ENCODE assay signal across 7 mouse cellular contexts in the genomic region with DNA sequence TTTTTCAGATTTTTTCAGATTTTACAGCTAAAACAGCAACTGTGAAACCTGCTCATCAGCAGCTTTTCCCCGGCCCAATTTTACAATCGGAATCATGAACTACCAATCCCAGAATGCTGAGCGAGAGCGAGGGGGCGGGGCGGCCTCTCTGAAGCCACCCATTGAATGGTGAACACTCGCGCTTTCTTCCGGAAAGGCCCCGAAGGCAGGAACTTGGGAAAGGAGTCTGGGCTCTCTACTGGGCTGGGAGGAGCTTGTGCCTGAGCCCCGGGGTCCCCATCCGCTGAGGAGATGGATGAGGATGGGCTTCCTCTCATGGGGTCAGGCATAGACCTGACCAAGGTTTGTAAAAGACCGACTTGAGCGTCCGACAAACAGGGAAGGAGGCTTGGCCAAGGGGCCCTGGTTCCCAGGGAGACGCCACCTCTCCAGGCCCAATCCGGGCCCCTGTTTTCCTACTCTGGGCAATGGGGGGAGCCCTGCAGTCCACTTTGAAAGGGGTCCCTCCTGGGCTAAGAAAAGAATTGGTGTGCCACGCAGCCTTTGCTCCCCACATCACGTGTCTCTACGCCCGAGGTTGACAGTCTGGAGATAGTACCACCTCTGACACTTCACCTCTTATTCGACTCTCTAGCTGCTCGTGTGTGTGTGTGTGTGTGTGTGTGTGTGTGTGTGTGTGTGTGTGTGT. TPM values are rescaled to one million over a fixed set of nuclear protein-coding genes. Genes with fewer than 3 reads are reported as not detected.
DNase-seq lines count a peak whose midpoint lies in the region; ATAC-seq and TF ChIP-seq lines count a peak whose summit lies in the region.

Gene Washc3, plus strand, starts transcription at position 143 of the 688 bp plus-strand sequence.

- ATAC-seq in intestine, postnatal 0 days = peak; percentile 99
- peak; percentile 99 for ATAC-seq in midbrain, embryonic 12.5 days (ENCODE audit: low FRiP score, low read depth)

- H3K4me3 ChIP-seq in embryonic facial prominence, embryonic 10.5 days = peak within 1 kb of the TSS; percentile 74
- peak within 1 kb of the TSS; percentile 64 for H3K4me3 ChIP-seq in intestine, postnatal 0 days (ENCODE audit: low read depth, low read length)
- H3K4me3 ChIP-seq in midbrain, embryonic 12.5 days = peak within 1 kb of the TSS; percentile 65
- H3K4me3 ChIP-seq in small intestine, adult 2 months (ENCODE audit: low read depth, low read length) = peak within 1 kb of the TSS; percentile 87

- H3K4me2 ChIP-seq in intestine, postnatal 0 days (replicated peaks; ENCODE audit: low read depth) = peak within 1 kb of the TSS; percentile 72
- H3K4me2 ChIP-seq in midbrain, embryonic 12.5 days (replicated peaks) = peak within 1 kb of the TSS; percentile 65

- peaks cover 9% of the 10 kb centered on the region for H3K4me1 ChIP-seq in embryonic facial prominence, embryonic 10.5 days
- H3K4me1 ChIP-seq in intestine, postnatal 0 days (replicated peaks; ENCODE audit: control insufficient read depth, insufficient read depth, low read length) = no peaks in the 10 kb centered on the region; the same call in 1 of the 2 replicates
- peaks cover 8% of the 10 kb centered on the region for H3K4me1 ChIP-seq in midbrain, embryonic 12.5 days
- peaks cover 6% of the 10 kb centered on the region; the same call in 1 of the 2 replicates for H3K4me1 ChIP-seq in small intestine, adult 2 months (ENCODE audit: control insufficient read depth, insufficient read depth, insufficient read length, low read length)

- DNase-seq in adrenal gland, postnatal 10 days = peak; percentile 94
- DNase-seq in embryonic facial prominence, embryonic 10.5 days (ENCODE audit: low spot score) = peak; percentile 94
- peak; percentile 54 for DNase-seq in gonadal fat pad, adult 2 months (ENCODE audit: low read depth)
- peak; percentile 93 for DNase-seq in left cerebral cortex, postnatal 4 days

- peaks cover 12% of the 10 kb centered on the region for H3K36me3 ChIP-seq in embryonic facial prominence, embryonic 10.5 days (replicated peaks)
- H3K36me3 ChIP-seq in intestine, postnatal 0 days (ENCODE audit: control insufficient read depth, insufficient read depth) = peaks cover 8% of the 10 kb centered on the region; the same call in 1 of the 2 replicates
- H3K36me3 ChIP-seq in midbrain, embryonic 12.5 days = peaks cover 4% of the 10 kb centered on the region; the same call in 1 of the 2 replicates
- peaks cover 8% of the 10 kb centered on the region for H3K36me3 ChIP-seq in small intestine, adult 2 months (ENCODE audit: control insufficient read depth, insufficient read depth, low read length)

- intact Hi-C loops in left cerebral cortex, postnatal 4 days (cut with DNase I) = no loop called here

- no peaks in the 10 kb centered on the region for H3K27me3 ChIP-seq in embryonic facial prominence, embryonic 10.5 days (replicated peaks; ENCODE audit: low read depth, poor library complexity, severe bottlenecking)
- H3K27me3 ChIP-seq in intestine, postnatal 0 days (replicated peaks; ENCODE audit: control insufficient read depth, insufficient read depth, low read length) = no peaks in the 10 kb centered on the region
- no peaks in the 10 kb centered on the region for H3K27me3 ChIP-seq in midbrain, embryonic 12.5 days
- H3K27me3 ChIP-seq in small intestine, adult 2 months (ENCODE audit: control insufficient read depth, insufficient read depth, low read length) = no peaks in the 10 kb centered on the region

- TF ChIP-seq POLR2A in small intestine, adult 2 months (IDR thresholded peaks at IDR 0.05; ENCODE audit: low read depth, low read length) = peak; percentile 80

- WGBS in embryonic facial prominence, embryonic 10.5 days = 3% methylated on average over 23 of the region's 23 CpGs
- under 1% methylated on average over 23 of the region's 23 CpGs for WGBS in intestine, postnatal 0 days
- WGBS in midbrain, embryonic 12.5 days = 5% methylated on average over 23 of the region's 23 CpGs
- WGBS in small intestine, adult 2 months = under 1% methylated on average over 23 of the region's 23 CpGs

- no peak for TF ChIP-seq CTCF in intestine, postnatal 0 days (IDR thresholded peaks at IDR 0.05; ENCODE audit: low read depth)
- no peak for TF ChIP-seq CTCF in small intestine, adult 2 months (IDR thresholded peaks at IDR 0.05; ENCODE audit: extremely low read depth, insufficient read length, insufficient replicate concordance, low read depth, low read length)

- H3K9me3 ChIP-seq in embryonic facial prominence, embryonic 10.5 days = no peaks in the 10 kb centered on the region
- no peaks in the 10 kb centered on the region for H3K9me3 ChIP-seq in intestine, postnatal 0 days (ENCODE audit: control insufficient read depth)
- no peaks in the 10 kb centered on the region for H3K9me3 ChIP-seq in midbrain, embryonic 12.5 days

- H3K27ac ChIP-seq in embryonic facial prominence, embryonic 10.5 days (replicated peaks) = peak within 1 kb of the TSS; percentile 93
- H3K27ac ChIP-seq in intestine, postnatal 0 days (ENCODE audit: low read depth, low read length) = peak within 1 kb of the TSS; percentile 65
- peak within 1 kb of the TSS; percentile 75 for H3K27ac ChIP-seq in midbrain, embryonic 12.5 days (replicated peaks)
- H3K27ac ChIP-seq in small intestine, adult 2 months (ENCODE audit: insufficient read depth, low read depth, low read length) = peak within 1 kb of the TSS; percentile 18

- peak within 1 kb of the TSS; percentile 75 for H3K9ac ChIP-seq in intestine, postnatal 0 days (ENCODE audit: low read depth, low read length)
- H3K9ac ChIP-seq in midbrain, embryonic 12.5 days (replicated peaks) = peak within 1 kb of the TSS; percentile 75

RNA-seq across cellular contexts. Expression of gene Washc3, which starts in this region (rescaled TPM):
- total RNA-seq in adrenal gland, postnatal 10 days (2021) = 10 to 100 TPM; 51.7 to 51.9 TPM
- polyA plus RNA-seq in embryonic facial prominence, embryonic 10.5 days (2016; fragmentation: Nextera tagmentation; extraction: Ambion mirVana) = 49.3 and 50.9 TPM in 2 replicates
- 33.4 and 35.2 TPM in 2 replicates for polyA plus RNA-seq in gonadal fat pad, adult 2 months (2012; rRNA removed)
- 77.3 and 80.0 TPM in 2 replicates for polyA plus RNA-seq in intestine, postnatal 0 days (2015; fragmentation: Nextera tagmentation; extraction: Ambion mirVana)
- 10 to 100 TPM; 21.8 to 24.9 TPM for total RNA-seq in left cerebral cortex, postnatal 4 days (2021)
- polyA plus RNA-seq in midbrain, embryonic 12.5 days (2016; fragmentation: Nextera tagmentation; extraction: Ambion mirVana) = 43.5 and 44.6 TPM in 2 replicates
- polyA plus RNA-seq in small intestine, adult 2 months (2012; rRNA removed) = 6.6 and 9.4 TPM in 2 replicates

Comparison
In these comparisons a context has a peak if more than half of its experiments do, and no peak if none do; other contexts are left out.
1. Peak in every context shown above with its lines: DNase-seq, ATAC-seq, H3K4me3 ChIP-seq and H3K27ac ChIP-seq.
2. H3K27ac ChIP-seq: peak in every context shown above with its lines; median percentile 93 in embryonic facial prominence, embryonic 10.5 days; 75 in midbrain, embryonic 12.5 days; 65 in intestine, postnatal 0 days; 18 in small intestine, adult 2 months.